Mouse (Mus musculus): ENCODE results near the gene Naa15. TPM values are rescaled to one million over a fixed set of nuclear protein-coding genes. Genes with fewer than 3 reads are reported as not detected.
A peak's percentile ranks its signal among the peaks of the same experiment; 100 is the strongest.

Naa15 gene
- polyA plus RNA-seq, 1 experiment from 2014 or later: 53.2 TPM

GRCm38 (mm10) chr3:51483741-51484359 is 68.9 kb downstream of the Naa15 start, which contains the start of gene Rab33b:
Gene Rab33b, plus strand, starts transcription at chr3:51483920.
- peak; percentile 95 for DNase-seq (ENCODE audit: low spot score)
- peaks cover 31% of the 10 kb centered on the region for H3K4me1 ChIP-seq (replicated peaks)
- no peaks in the 10 kb centered on the region for H3K27me3 ChIP-seq (ENCODE audit: insufficient read depth, poor library complexity, severe bottlenecking)
- under 1% methylated on average over 70 of the region's 70 CpGs for WGBS
- H3K36me3 ChIP-seq: peaks cover 11% of the 10 kb centered on the region
- peak within 1 kb of the TSS; percentile 70 for H3K4me3 ChIP-seq
- no peaks in the 10 kb centered on the region for H3K9me3 ChIP-seq
- H3K27ac ChIP-seq: peak within 1 kb of the TSS; percentile 96

- no peak for DNase-seq (ENCODE audit: low spot score)
- WGBS: under 1% methylated on average over 33 of the region's 33 CpGs
- H3K4me3 ChIP-seq: peak overlapping the region; percentile 70
Observed at GRCm38 (mm10) chr3:51484370-51484769, 69.4 kb downstream of the Naa15 start.

GRCm38 (mm10) chr3:51485347-51485746 is 70.4 kb downstream of the Naa15 start:
- DNase-seq (ENCODE audit: low spot score): no peak
- 89% methylated on average over 4 of the region's 4 CpGs for WGBS
- peak overlapping the region; percentile 70 for H3K4me3 ChIP-seq

More at GRCm38 (mm10) chr3:51484370-51484769, 69.4 kb downstream of the Naa15 start:
- Histone ChIP-seq H3K27ac (peak overlapping the region; percentile 96), H3K36me3 (peaks cover 11% of the 10 kb centered on the region), H3K27me3 (ENCODE audit: insufficient read depth, poor library complexity, severe bottlenecking) (no peaks in the 10 kb centered on the region), H3K4me1 (replicated peaks) (peaks cover 31% of the 10 kb centered on the region), H3K9me3 (no peaks in the 10 kb centered on the region)

GRCm38 (mm10) chr3:51486491-51487195 is 71.7 kb downstream of the Naa15 start:
- Histone ChIP-seq H3K27me3 (ENCODE audit: insufficient read depth, poor library complexity, severe bottlenecking) (no peaks in the 10 kb centered on the region), H3K36me3 (peaks cover 11% of the 10 kb centered on the region), H3K4me3 (no peak overlapping the region), H3K4me1 (replicated peaks) (peaks cover 31% of the 10 kb centered on the region), H3K27ac (no peak overlapping the region), H3K9me3 (no peaks in the 10 kb centered on the region)
- no peak for DNase-seq (ENCODE audit: low spot score)
- WGBS: 94% methylated on average over 4 of the region's 4 CpGs

More at GRCm38 (mm10) chr3:51485347-51485746, 70.4 kb downstream of the Naa15 start:
- Histone ChIP-seq H3K9me3 (no peaks in the 10 kb centered on the region), H3K36me3 (peaks cover 11% of the 10 kb centered on the region), H3K27me3 (ENCODE audit: insufficient read depth, poor library complexity, severe bottlenecking) (no peaks in the 10 kb centered on the region), H3K4me1 (replicated peaks) (peaks cover 31% of the 10 kb centered on the region), H3K27ac (no peak overlapping the region)

- no peaks in the 10 kb centered on the region for H3K9me3 ChIP-seq
- no peaks in the 10 kb centered on the region for H3K27me3 ChIP-seq (ENCODE audit: insufficient read depth, poor library complexity, severe bottlenecking)
- peaks cover 7% of the 10 kb centered on the region for H3K4me1 ChIP-seq (replicated peaks)
- H3K36me3 ChIP-seq: peaks cover 29% of the 10 kb centered on the region
- no peak overlapping the region for H3K27ac ChIP-seq
- WGBS: 90% methylated on average over 7 of the region's 7 CpGs
- no peak for DNase-seq (ENCODE audit: low spot score)
- H3K4me3 ChIP-seq: no peak overlapping the region
Observed at GRCm38 (mm10) chr3:51490088-51490753, 75.3 kb downstream of the Naa15 start.

GRCm38 (mm10) chr3:51493272-51493838 is 78.4 kb downstream of the Naa15 start:
- H3K9me3 ChIP-seq: no peaks in the 10 kb centered on the region
- H3K4me3 ChIP-seq: no peak overlapping the region
- WGBS: 91% methylated on average over 13 of the region's 13 CpGs
- no peaks in the 10 kb centered on the region for H3K4me1 ChIP-seq (replicated peaks)
- H3K36me3 ChIP-seq: peaks cover 23% of the 10 kb centered on the region
- H3K27me3 ChIP-seq (ENCODE audit: insufficient read depth, poor library complexity, severe bottlenecking): no peaks in the 10 kb centered on the region
- DNase-seq (ENCODE audit: low spot score): no peak
- H3K27ac ChIP-seq: no peak overlapping the region

- Histone ChIP-seq H3K27me3 (ENCODE audit: insufficient read depth, poor library complexity, severe bottlenecking) (no peaks in the 10 kb centered on the region), H3K9me3 (no peaks in the 10 kb centered on the region), H3K4me3 (no peak overlapping the region), H3K27ac (no peak overlapping the region), H3K4me1 (replicated peaks) (no peaks in the 10 kb centered on the region), H3K36me3 (peaks cover 19% of the 10 kb centered on the region)
- no peak for DNase-seq (ENCODE audit: low spot score)
- WGBS: 92% methylated on average over 2 of the region's 2 CpGs
Observed at GRCm38 (mm10) chr3:51494466-51494865, 79.5 kb downstream of the Naa15 start.

- Histone ChIP-seq H3K27me3 (ENCODE audit: insufficient read depth, poor library complexity, severe bottlenecking) (no peaks in the 10 kb centered on the region), H3K9me3 (no peaks in the 10 kb centered on the region), H3K27ac (no peak overlapping the region), H3K36me3 (peaks cover 19% of the 10 kb centered on the region), H3K4me3 (no peak overlapping the region), H3K4me1 (replicated peaks) (no peaks in the 10 kb centered on the region)
- WGBS: 93% methylated on average over 9 of the region's 9 CpGs
- DNase-seq (ENCODE audit: low spot score): no peak
Observed at GRCm38 (mm10) chr3:51495646-51496045, 80.7 kb downstream of the Naa15 start.

- WGBS: 94% methylated on average over 1 of the region's 1 CpGs
- H3K36me3 ChIP-seq: peaks cover 19% of the 10 kb centered on the region
Observed at GRCm38 (mm10) chr3:51497978-51498377, 83.0 kb downstream of the Naa15 start.

GRCm38 (mm10) chr3:51498659-51499058 is 83.7 kb downstream of the Naa15 start:
- no peak for DNase-seq (ENCODE audit: low spot score)

More at GRCm38 (mm10) chr3:51497978-51498377, 83.0 kb downstream of the Naa15 start:
- Histone ChIP-seq H3K9me3 (no peaks in the 10 kb centered on the region), H3K4me3 (no peak overlapping the region), H3K27ac (no peak overlapping the region), H3K27me3 (ENCODE audit: insufficient read depth, poor library complexity, severe bottlenecking) (no peaks in the 10 kb centered on the region), H3K4me1 (replicated peaks) (no peaks in the 10 kb centered on the region)
- DNase-seq (ENCODE audit: low spot score): no peak

GRCm38 (mm10) chr3:51499876-51500275 is 84.9 kb downstream of the Naa15 start:
- H3K27ac ChIP-seq: no peak overlapping the region
- peaks cover 4% of the 10 kb centered on the region; the same call in 1 of the 2 replicates for H3K36me3 ChIP-seq
- 92% methylated on average over 4 of the region's 4 CpGs for whole genome bisulfite sequencing
- H3K4me3 ChIP-seq: no peak overlapping the region
- no peaks in the 10 kb centered on the region for H3K9me3 ChIP-seq
- peaks cover 8% of the 10 kb centered on the region; the same call in 1 of the 2 replicates for H3K4me1 ChIP-seq (replicated peaks)
- H3K27me3 ChIP-seq (ENCODE audit: insufficient read depth, poor library complexity, severe bottlenecking): no peaks in the 10 kb centered on the region
- no peak for DNase-seq (ENCODE audit: low spot score)

More at GRCm38 (mm10) chr3:51498659-51499058, 83.7 kb downstream of the Naa15 start:
- no peak overlapping the region for H3K27ac ChIP-seq
- peaks cover 12% of the 10 kb centered on the region for H3K36me3 ChIP-seq
- no peaks in the 10 kb centered on the region for H3K27me3 ChIP-seq (ENCODE audit: insufficient read depth, poor library complexity, severe bottlenecking)
- H3K9me3 ChIP-seq: no peaks in the 10 kb centered on the region
- H3K4me1 ChIP-seq (replicated peaks): no peaks in the 10 kb centered on the region
- H3K4me3 ChIP-seq: no peak overlapping the region
- 76% methylated on average over 5 of the region's 5 CpGs for WGBS

- DNase-seq (ENCODE audit: low spot score): no peak
- H3K27ac ChIP-seq: peak overlapping the region; percentile 81
- no peaks in the 10 kb centered on the region for H3K27me3 ChIP-seq (ENCODE audit: insufficient read depth, poor library complexity, severe bottlenecking)
- no peak overlapping the region for H3K4me3 ChIP-seq
- 76% methylated on average over 11 of the region's 11 CpGs for WGBS
- H3K4me1 ChIP-seq (replicated peaks): peaks cover 15% of the 10 kb centered on the region; the same call in 1 of the 2 replicates
- H3K9me3 ChIP-seq: no peaks in the 10 kb centered on the region
- H3K36me3 ChIP-seq: no peaks in the 10 kb centered on the region
Observed at GRCm38 (mm10) chr3:51504385-51504952, 89.5 kb downstream of the Naa15 start.

Measured in hindbrain, embryonic 10.5 days (tissue).